Mouse (Mus musculus) cerebellum, adult (tissue): Measurements from ENCODE around the gene 1520401A03Rik.
"Not testable (repeated sequence)": the region's sequence is repeated elsewhere in the genome, so short reads cannot be mapped to it uniquely, and the experiment has no call there.

Experiments used
- ATAC-seq: cut with Nextera tagmentation; 2 replicates; pipeline ENCODE4 v1.9.2; 2017; ENCODE audit warnings: mild to moderate bottlenecking, moderate library complexity, mixed read lengths; ENCODE audit not compliant: insufficient number of reproducible peaks, low FRiP score, low TSS enrichment

Gene 1520401A03Rik

DNA sequence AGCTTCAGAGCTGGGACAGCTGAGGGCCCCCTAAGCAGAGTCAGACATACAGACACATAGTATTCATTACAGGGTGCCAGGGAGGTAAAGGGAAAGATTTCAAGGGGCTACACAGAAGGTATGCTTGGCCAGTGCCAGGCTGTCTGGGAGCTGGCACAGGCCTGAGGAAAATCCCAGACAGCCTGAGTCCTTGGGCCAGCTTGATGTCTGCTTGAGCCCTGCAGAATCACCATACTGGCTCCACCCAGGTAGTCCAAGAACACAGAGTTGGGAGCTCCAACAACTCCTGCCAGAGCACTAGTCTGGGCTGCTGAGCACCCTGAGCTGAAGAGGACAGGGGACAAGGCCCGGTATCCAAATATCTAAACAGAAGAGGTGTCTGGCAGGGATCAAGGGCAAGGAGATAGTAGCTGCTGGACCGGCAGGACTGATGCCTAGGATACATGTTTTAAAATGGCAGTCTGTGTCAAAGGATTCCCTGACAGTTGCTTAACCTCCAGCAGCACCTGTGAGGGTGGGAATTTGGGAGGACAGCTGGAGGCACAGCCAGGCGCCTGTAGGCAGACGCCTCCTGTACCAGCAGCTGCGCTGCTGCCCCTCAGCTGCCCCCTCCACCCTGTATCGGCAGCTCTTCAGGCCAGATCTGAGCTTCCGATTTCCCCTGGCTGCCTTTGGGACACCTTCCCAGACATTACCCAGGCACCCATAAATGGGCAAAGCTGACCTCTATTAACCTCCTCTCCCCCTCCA is at the start of gene 1520401A03Rik:
TSS of gene 1520401A03Rik (minus strand) at position 408 of the 750 bp plus-strand sequence.
- no peak for ATAC-seq

DNA sequence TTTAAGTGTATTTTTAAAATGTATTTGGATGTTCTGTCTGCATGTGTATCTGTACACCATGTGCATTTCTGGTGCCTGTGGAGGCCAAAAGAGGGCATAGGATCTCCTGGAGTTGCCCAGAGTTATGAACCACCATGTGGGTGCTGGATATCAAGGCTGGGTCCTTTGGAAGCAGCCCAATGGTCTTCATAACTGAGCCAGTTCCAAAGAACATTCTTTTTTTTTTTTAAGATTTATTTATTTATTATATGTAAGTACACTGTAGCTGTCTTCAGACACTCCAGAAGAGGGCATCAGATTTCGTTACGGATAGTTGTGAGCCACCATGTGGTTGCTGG is 49.6 kb upstream of the 1520401A03Rik start:
- not testable (repeated sequence) for ATAC-seq

DNA sequence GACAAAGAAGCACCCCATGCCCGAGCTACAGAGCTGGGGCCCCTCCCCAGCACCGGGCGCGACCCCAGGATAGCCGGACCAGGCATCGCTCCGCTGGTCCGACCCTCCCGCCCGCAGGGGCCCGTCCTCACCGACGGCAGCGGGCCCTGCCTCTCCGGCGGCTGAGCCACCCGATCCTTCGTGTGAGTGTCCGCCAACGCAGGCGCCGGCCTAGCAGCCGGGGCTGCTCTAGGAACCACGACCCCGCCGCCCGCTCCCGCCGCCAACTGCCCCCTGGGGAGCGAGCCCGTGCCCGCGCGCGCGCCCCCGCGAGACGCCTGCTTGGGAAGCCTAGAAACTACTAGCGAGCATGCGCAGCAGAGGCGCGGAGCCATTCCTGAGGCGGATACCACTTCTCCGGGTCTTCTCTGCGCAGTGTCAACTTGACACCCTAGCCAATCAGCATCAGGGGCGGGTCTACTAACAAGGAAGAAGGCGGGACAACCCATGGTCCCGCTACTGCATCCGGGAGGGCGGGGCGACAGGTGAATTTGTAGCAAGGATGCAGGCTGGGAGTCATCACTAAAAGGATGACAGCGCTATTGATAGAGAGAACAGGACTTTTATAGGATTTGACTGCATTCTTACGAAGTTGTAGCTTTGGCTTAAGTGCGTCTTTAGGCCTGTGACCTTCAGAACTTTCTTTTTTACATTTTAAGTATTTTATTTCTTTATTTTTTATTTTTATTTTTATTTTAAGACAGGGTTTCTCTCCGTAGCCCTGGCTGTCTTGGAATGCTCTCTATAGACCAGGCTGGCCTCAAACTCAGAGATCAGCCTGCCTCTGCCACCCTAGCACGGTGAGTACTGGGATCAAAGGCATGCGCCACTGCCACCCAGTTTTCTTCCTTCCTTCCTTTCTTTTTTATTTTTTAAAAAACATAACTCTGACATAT is 49.0 kb upstream of the 1520401A03Rik start, which contains the start of gene Flywch1:
TSS of gene Flywch1 (minus strand) at position 319 of the 935 bp plus-strand sequence.
- peak; percentile 98 for ATAC-seq

GRCm38 (mm10) chr17:23770896-23771283 is 48.3 kb upstream of the 1520401A03Rik start:
- ATAC-seq = peak; percentile 51; the same call in 1 of the 2 replicates

DNA sequence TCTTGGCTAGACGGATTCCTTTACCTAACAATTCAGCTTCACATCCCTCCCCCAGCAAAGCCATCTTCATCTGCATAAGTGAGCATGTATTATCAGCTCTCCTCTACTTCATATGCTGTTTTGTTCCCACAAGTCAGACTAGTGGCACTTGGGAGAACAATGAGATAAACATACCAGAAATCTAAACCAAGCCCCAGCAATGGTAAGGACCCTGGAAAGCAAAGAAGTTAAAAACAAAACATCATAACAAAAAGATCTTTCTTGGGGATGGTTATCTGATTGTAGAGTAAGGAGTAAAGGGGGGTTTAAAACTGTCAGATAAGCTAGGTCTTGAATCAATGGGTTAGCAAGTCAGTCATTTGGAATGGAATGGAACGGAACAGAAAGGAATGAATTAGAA is 47.9 kb upstream of the 1520401A03Rik start:
- ATAC-seq = no peak

DNA sequence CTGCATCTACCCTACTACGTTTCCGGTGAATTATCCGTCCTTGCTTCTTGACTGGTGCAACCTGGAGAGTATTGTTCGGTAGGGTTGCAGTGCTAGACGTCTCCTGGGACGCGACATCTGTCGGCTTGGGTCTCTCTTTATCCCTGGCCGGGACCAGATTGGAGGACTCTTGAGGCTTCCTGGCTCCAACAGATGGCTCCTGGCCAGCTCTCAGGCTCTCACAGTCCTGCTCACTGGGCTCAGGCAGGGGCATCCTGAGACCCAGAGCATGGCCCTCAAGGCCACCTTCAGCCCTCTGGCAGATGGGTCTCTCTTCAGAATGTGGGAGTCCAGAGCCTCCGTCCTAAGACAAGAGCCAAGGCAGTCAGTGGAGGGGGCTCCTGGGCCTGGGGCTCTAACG is 40.4 kb upstream of the 1520401A03Rik start:
- ATAC-seq = peak; percentile 36; the same call in 1 of the 2 replicates

DNA sequence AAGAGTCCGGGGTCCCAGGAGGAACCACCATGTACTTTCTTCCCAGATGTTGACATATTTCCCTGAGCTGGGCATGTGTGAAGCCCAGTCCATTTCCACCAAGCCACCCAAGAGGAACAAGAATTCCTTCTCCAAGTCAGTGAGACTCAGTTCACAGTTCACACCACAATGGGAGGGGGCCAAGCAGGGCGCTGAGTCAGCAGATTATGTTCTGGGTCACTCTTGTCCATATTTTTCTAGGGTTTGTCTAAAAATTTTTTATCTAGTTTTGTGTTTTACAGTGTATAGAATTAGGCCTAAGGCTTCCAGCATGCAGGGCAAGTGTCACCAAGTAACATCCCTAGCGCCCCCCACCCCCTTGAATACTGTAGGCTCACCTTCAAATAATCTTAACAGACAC is 38.6 kb upstream of the 1520401A03Rik start:
- no peak for ATAC-seq

GRCm38 (mm10) chr17:23760231-23760630 is 37.6 kb upstream of the 1520401A03Rik start:
- ATAC-seq = no peak

DNA sequence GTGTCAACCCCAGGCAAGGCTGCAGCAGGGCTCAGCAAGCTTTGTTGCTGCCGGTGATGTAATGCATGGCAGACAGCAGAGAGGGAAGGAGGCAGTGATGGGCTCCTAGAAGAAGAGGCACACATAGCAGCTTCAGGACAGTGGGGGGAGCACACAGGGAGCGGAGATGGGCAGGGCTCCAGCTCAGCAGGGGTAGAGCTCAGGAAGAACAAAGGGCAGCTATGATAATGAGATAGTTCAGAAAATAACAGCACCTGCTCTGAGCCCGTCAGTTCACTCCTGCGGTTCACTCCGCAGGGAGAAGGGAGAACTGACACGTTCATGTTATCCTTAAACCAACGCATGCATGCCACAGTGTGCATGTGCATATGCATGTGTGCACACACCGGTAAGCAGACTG is 36.2 kb upstream of the 1520401A03Rik start:
- no peak for ATAC-seq

DNA sequence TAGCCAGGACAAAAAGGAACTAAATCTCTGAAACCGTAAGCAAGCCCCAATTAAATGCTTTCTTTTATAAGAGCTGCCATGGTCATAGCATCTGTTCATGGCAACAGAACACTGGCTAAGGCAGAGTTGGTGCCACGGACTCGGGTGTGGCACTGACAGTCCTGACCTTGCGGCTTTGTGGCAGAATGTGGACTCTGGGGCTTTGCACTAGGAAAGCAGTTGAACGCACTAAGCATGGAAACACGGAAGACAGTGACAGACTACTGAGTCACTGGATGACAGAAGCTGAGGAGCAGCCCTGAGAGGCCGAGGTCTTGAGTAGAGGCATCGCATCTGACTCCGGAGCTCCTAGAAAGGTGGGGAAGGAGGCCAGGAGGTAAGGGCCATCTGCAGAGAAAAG is 35.0 kb upstream of the 1520401A03Rik start:
- ATAC-seq = no peak

- no peak for ATAC-seq
Measured at GRCm38 (mm10) chr17:23755689-23756088, 33.1 kb upstream of the 1520401A03Rik start.

- ATAC-seq = no peak
Measured at GRCm38 (mm10) chr17:23749400-23750191, 27.0 kb upstream of the 1520401A03Rik start.

- ATAC-seq = no peak; the same call in 1 of the 2 replicates
Measured at GRCm38 (mm10) chr17:23748631-23749391, 26.2 kb upstream of the 1520401A03Rik start.

DNA sequence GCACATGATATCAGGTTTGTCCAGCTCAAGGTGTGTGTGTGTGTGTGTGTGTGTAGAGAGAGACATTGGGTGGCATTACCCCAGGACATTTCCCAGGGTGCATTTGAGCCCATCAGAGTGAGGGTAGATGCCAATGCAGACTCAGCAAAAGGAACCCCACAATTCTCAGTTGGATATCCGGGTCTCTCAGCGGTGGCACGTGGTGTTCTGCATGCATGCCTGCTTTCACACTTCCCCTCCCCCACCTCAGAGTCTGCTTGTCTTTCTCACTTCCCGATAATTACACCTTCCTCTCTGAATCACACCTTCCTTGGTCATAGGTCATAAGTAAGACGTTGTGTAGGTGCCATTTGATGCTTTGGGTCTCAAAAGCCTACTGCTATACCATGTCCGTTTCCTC is 25.4 kb upstream of the 1520401A03Rik start:
- no peak for ATAC-seq

GRCm38 (mm10) chr17:23747471-23747870 is 24.9 kb upstream of the 1520401A03Rik start:
- ATAC-seq = no peak

DNA sequence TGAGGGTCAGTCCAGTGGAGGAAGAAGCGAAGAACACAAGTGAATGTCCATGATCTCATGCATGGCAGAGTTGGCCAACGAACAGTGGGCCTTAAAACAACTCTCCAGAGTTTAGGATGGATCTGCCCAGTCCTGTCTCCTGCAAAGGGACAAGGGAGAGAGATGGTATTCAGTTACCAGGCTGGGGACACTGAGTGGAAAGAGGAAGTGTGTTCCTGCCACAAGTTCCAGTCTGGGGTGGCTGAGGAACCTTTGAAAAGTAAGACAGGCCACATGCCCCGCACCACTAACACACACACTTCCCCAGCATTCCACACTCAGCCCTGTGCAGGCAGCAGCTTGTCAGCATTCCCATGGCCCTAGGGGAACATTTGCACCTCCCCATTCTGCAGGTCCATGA is 24.2 kb upstream of the 1520401A03Rik start:
- no peak for ATAC-seq

- ATAC-seq = no peak
Measured at GRCm38 (mm10) chr17:23746311-23746710, 23.7 kb upstream of the 1520401A03Rik start.

GRCm38 (mm10) chr17:23745301-23746251 is 23.0 kb upstream of the 1520401A03Rik start, which contains the start of gene Kremen2:
Gene Kremen2, minus strand, starts transcription at chr17:23745833.
- no peak for ATAC-seq

GRCm38 (mm10) chr17:23744651-23745050 is 22.1 kb upstream of the 1520401A03Rik start:
- ATAC-seq = no peak
